Mouse (Mus musculus) heart, embryonic 16.5 days (tissue): Measurements from ENCODE around the gene Dnmt3c. TPM values are rescaled to one million over a fixed set of nuclear protein-coding genes. Genes with fewer than 3 reads are reported as not detected.
"Not testable (repeated sequence)": the region's sequence is repeated elsewhere in the genome, so short reads cannot be mapped to it uniquely, and the experiment has no call there.

Experiments
- ATAC-seq: fragments of 200-750 bp; cut with Nextera tagmentation; replicated peaks from 2 replicates; pipeline ENCODE4 v1.8.0; 2017; ENCODE audit warnings: moderate number of reproducible peaks; ENCODE audit not compliant: insufficient read depth, low FRiP score; ENCODE audit errors: extremely low read depth
- H3K27ac ChIP-seq: fragments of 300-500 bp; sonication (generic); 2 replicates; pipeline ENCODE4 v1.5.1; 2014; ENCODE audit warnings: mild to moderate bottlenecking, low read length, control low read depth, moderate library complexity
- H3K27me3 ChIP-seq: fragments of 300-500 bp; sonication (generic); 2 replicates; pipeline ENCODE4 v1.6.1; 2014; ENCODE audit warnings: low read length, mixed read lengths; ENCODE audit not compliant: control insufficient read depth, insufficient read depth
- H3K36me3 ChIP-seq: fragments of 300-500 bp; sonication (generic); 2 replicates; pipeline ENCODE4 v1.6.1; 2014; ENCODE audit not compliant: control insufficient read depth, insufficient read depth
- H3K4me1 ChIP-seq: fragments of 300-500 bp; sonication (generic); 2 replicates; pipeline ENCODE4 v1.6.1; 2014; ENCODE audit warnings: low read length, mixed read lengths; ENCODE audit not compliant: control insufficient read depth, insufficient read depth
- H3K4me2 ChIP-seq: fragments of 300-500 bp; sonication (generic); 2 replicates; pipeline ENCODE4 v1.6.1; 2014; ENCODE audit warnings: low read depth, mild to moderate bottlenecking, control low read depth, low read length
- H3K4me3 ChIP-seq: fragments of 300-500 bp; sonication (generic); 2 replicates; pipeline ENCODE4 v1.5.1; 2014; ENCODE audit warnings: mild to moderate bottlenecking, control low read depth, low read length
- H3K9ac ChIP-seq: fragments of 300-500 bp; sonication (generic); 2 replicates; pipeline ENCODE4 v1.6.1; 2014; ENCODE audit warnings: low read length, control low read depth
- H3K9me3 ChIP-seq: fragments of 300-500 bp; sonication (generic); replicated peaks from 2 replicates; pipeline ENCODE4 v1.6.1; 2016; ENCODE audit warnings: low read length; ENCODE audit not compliant: control insufficient read depth
- WGBS: fragments of 180-500 bp; shearing (Covaris S2); extraction: QIAGEN DNeasy Blood & Tissue Kit; methylation state at CpG from one replicate; pipeline ENCODE4 v1.1.7; 2014; 5-methylcytosine and 5-hydroxymethylcytosine counted together
- polyA plus RNA-seq: library from polyadenylated mRNA; unstranded; fragments of >200 nt; fragmentation: Nextera tagmentation; extraction: Ambion mirVana; gene quantifications from 2 replicates; pipeline ENCODE4 v1.2.1, GENCODE M21; 2015

Gene Dnmt3c
- polyA plus RNA-seq, result not detected in 2 replicates

- Histone ChIP-seq H3K9me3 (0 out of 2 replicates have a peak, but pooled peaks cover 2% of the 10 kb centered on the region), H3K27ac (no peak within 1 kb of the TSS), H3K4me1 (no peaks in the 10 kb centered on the region), H3K27me3 (no peaks in the 10 kb centered on the region), H3K4me3 (no peak within 1 kb of the TSS), H3K4me2 (no peak within 1 kb of the TSS), H3K36me3 (no peaks in the 10 kb centered on the region), H3K9ac (no peak within 1 kb of the TSS)
- no peak for ATAC-seq
Measured at GRCm38 (mm10) chr2:153696352-153696751, at the start of gene Dnmt3c. Dnmt3c (plus strand) TSS chr2:153696652.

- no peak for ATAC-seq
- 29% methylated on average over 14 of the region's 14 CpGs for WGBS
Measured at GRCm38 (mm10) chr2:153648773-153649297, 47.6 kb upstream of the Dnmt3c start.

DNA sequence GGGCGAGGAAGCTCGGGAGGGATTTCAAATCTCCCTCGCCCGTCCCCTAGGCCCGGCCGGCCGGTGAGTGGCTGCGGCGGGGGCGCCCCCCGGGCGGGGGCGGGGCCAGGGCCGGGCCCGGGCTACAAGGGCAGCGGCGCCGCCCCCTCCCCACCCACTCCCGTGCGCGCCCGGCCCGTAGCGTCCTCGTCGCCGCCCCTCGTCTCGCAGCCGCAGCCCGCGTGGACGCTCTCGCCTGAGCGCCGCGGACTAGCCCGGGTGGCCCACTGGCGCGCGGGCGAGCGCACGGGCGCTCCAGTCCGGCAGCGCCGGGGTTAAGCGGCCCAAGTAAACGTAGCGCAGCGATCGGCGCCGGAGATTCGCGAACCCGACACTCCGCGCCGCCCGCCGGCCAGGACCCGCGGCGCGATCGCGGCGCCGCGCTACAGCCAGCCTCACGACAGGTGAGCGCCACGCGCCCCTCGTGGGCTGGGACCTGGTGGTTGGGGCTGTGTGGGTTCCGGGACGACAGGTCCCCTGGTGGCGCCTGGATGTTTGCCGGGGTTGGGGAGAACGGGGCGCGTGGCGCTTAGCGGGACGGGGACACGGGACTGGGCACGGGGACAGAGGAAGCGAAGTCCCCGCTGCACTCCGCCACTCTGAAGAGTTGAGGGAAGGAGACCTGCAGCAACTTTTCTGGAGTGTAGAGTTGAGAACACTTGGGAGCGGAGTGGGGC is 47.0 kb upstream of the Dnmt3c start, which contains the start of gene Dnmt3b:
Gene Dnmt3b (plus strand): TSS at position 153 of the 716 bp plus-strand sequence.
- no peaks in the 10 kb centered on the region for H3K27me3 ChIP-seq
- peak within 1 kb of the TSS; percentile 82 for H3K9ac ChIP-seq
- ATAC-seq, result peak; percentile 87
- H3K36me3 ChIP-seq, result no peaks in the 10 kb centered on the region
- no peaks in the 10 kb centered on the region for H3K9me3 ChIP-seq
- H3K27ac ChIP-seq, result no peak within 1 kb of the TSS
- WGBS, result under 1% methylated on average over 69 of the region's 93 CpGs
- H3K4me2 ChIP-seq, result peak within 1 kb of the TSS; percentile 96
- H3K4me1 ChIP-seq, result peaks cover 10% of the 10 kb centered on the region
- H3K4me3 ChIP-seq, result peak within 1 kb of the TSS; percentile 78

More at GRCm38 (mm10) chr2:153648773-153649297, 47.6 kb upstream of the Dnmt3c start:
- Histone ChIP-seq H3K27me3 (no peaks in the 10 kb centered on the region), H3K9me3 (no peaks in the 10 kb centered on the region), H3K27ac (no peak overlapping the region), H3K4me2 (peak overlapping the region; percentile 96), H3K4me1 (peaks cover 10% of the 10 kb centered on the region), H3K4me3 (peak overlapping the region; percentile 78), H3K36me3 (no peaks in the 10 kb centered on the region), H3K9ac (peak overlapping the region; percentile 82)

DNA sequence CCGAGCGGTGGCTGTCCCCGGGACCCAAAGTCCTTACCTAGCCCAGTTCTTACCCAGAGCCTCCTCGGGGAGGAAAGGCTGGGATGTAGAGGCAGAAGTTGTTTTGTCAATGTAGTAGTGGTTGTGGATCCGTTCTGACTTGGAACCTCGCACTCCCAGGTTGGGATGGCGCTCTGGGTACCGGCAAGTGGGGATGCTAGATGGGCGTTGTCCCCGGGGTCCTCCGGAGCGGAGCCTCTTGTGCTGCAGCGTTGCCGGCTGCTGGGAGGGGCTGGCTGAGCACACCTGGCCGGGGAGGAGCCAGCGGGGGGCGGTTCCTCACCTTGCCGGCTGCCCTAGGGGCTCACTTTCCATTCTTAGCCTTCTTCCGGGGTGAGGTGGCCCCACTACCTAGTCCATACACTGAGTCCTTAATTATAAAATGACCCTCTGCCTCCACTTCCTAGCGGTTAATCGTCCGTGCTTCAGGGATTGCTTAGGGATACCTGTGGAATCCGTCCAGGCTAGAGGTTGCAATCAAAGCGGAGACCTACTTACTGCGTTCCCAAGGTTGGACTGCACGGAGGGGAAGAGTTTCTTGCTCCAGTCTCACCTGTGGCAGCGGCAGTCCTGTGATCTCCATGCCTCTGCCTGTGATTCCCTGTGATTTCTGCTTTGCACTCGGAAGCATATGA is 46.3 kb upstream of the Dnmt3c start:
- ATAC-seq, result peak; percentile 21; the same call in 1 of the 2 replicates
- Histone ChIP-seq H3K4me1 (peaks cover 10% of the 10 kb centered on the region), H3K27me3 (no peaks in the 10 kb centered on the region), H3K36me3 (no peaks in the 10 kb centered on the region), H3K4me2 (peak overlapping the region; percentile 96), H3K9me3 (no peaks in the 10 kb centered on the region), H3K27ac (no peak overlapping the region), H3K4me3 (peak overlapping the region; percentile 78), H3K9ac (peak overlapping the region; percentile 82)
- WGBS, result 7% methylated on average over 28 of the region's 28 CpGs

GRCm38 (mm10) chr2:153651681-153652080 is 44.8 kb upstream of the Dnmt3c start:
- WGBS, result 56% methylated on average over 3 of the region's 3 CpGs
- Histone ChIP-seq H3K4me3 (no peak overlapping the region), H3K9ac (no peak overlapping the region), H3K27me3 (no peaks in the 10 kb centered on the region), H3K27ac (no peak overlapping the region), H3K36me3 (no peaks in the 10 kb centered on the region), H3K4me2 (no peak overlapping the region), H3K9me3 (no peaks in the 10 kb centered on the region), H3K4me1 (peaks cover 10% of the 10 kb centered on the region)
- ATAC-seq, result no peak

DNA sequence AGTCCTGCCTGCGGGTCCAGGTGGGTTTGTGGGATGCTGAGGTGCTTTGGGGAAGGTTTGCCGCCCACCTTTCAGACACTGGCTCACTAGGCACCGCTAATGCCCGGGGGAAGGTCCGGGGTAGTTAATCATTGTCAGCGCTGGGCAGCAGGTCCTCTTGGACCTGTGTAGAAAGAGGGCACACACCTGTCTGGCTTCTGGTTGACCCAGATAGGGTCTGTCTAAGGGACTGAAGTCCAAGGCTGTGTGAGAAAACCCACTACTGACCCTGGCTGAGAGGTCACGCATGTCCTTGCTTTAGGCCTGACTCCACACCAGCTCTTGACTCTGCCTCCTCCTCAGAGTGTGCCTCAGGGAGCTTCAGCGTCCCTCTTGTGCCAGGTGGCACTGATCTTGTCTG is 38.8 kb upstream of the Dnmt3c start:
- not testable (repeated sequence) for H3K4me3 ChIP-seq, ATAC-seq, H3K27me3 ChIP-seq, H3K9me3 ChIP-seq, H3K4me1 ChIP-seq, H3K36me3 ChIP-seq, H3K27ac ChIP-seq, H3K4me2 ChIP-seq, H3K9ac ChIP-seq
- 81% methylated on average over 7 of the region's 8 CpGs for WGBS

DNA sequence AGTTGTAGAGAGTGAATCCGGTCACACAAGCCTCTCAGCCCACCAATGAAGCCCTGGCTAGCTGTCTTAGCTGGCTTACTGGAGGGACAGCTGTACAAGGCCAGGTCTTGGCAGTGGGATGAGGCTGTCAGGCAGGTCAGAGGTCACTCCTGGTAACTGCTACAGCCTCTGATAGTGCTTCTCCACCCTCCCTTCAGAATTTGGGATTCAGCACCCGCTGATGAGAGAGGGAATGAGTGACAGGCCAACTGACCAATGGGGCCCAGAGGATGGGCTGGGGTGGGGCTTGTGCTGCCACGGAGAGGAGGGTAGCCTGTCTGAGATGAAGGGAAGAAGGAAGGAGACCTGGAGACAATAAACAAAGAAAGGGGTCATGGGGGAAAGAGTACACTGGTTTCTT is 35.8 kb upstream of the Dnmt3c start:
- no peaks in the 10 kb centered on the region for H3K4me1 ChIP-seq
- no peaks in the 10 kb centered on the region for H3K27me3 ChIP-seq
- ATAC-seq, result no peak
- no peak overlapping the region for H3K4me3 ChIP-seq
- no peak overlapping the region for H3K27ac ChIP-seq
- H3K9me3 ChIP-seq, result no peaks in the 10 kb centered on the region
- peaks cover 11% of the 10 kb centered on the region for H3K36me3 ChIP-seq
- no peak overlapping the region for H3K4me2 ChIP-seq
- no peak overlapping the region for H3K9ac ChIP-seq
- WGBS, result 44% methylated on average over 3 of the region's 3 CpGs

DNA sequence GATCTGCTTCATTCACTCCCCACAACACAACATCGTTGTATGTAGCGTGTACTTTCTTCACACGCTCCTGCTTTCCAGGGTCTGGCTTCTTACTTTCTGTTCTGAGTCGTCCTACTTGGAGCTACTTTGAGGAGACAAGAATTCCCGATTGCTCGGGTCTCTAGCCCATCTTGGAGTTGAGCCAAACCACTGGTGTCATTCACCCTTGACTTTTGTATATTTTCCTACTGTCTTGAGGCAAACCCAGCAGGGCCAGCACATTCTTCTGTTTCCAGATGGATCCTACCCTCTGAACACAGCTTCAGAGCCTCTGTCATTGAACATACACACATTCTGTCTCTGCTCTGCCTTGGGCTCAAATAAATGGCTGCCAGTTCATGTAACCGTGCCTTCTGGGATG is 31.1 kb upstream of the Dnmt3c start:
- H3K27ac ChIP-seq, result no peak overlapping the region
- H3K27me3 ChIP-seq, result no peaks in the 10 kb centered on the region
- peaks cover 11% of the 10 kb centered on the region for H3K36me3 ChIP-seq
- H3K4me1 ChIP-seq, result no peaks in the 10 kb centered on the region
- ATAC-seq, result no peak
- WGBS, result 75% methylated on average over 7 of the region's 7 CpGs
- H3K9me3 ChIP-seq, result no peaks in the 10 kb centered on the region
- H3K4me2 ChIP-seq, result no peak overlapping the region
- no peak overlapping the region for H3K4me3 ChIP-seq
- no peak overlapping the region for H3K9ac ChIP-seq
